Mouse (Mus musculus) heart, embryonic 14.5 days (tissue): ENCODE results near the gene Chst11. TPM values are rescaled to one million over a fixed set of nuclear protein-coding genes. Genes with fewer than 3 reads are reported as not detected.

Experiments used
- ATAC-seq: fragments of 200-750 bp; cut with Nextera tagmentation; 2 replicates; pipeline ENCODE4 v1.8.0; 2017; ENCODE audit warnings: low read depth, moderate TSS enrichment; ENCODE audit not compliant: insufficient number of reproducible peaks, insufficient read depth, low FRiP score
- H3K27ac ChIP-seq, 2 experiments: fragments of 200-500 bp in 1 of 2; fragments of 300-500 bp in 1 of 2; sonication (generic) in 1 of 2; replicated peaks in 1 of 2; 2 replicates each; pipeline ENCODE4 v1.5.1; 2012 to 2014; ENCODE audit warnings: low read depth in 2 of 2, low read length in 2 of 2, control low read depth in 1 of 2, mild to moderate bottlenecking in 1 of 2, mixed read lengths in 1 of 2; ENCODE audit not compliant: control insufficient read depth in 1 of 2, insufficient read depth in 1 of 2
- H3K27me3 ChIP-seq: fragments of 300-500 bp; sonication (generic); 2 replicates; pipeline ENCODE4 v1.6.1; 2014; ENCODE audit warnings: mild to moderate bottlenecking, low read length, control low read depth; ENCODE audit not compliant: control insufficient read depth, insufficient read depth
- H3K36me3 ChIP-seq: fragments of 300-500 bp; sonication (generic); 2 replicates; pipeline ENCODE4 v1.6.1; 2014; ENCODE audit warnings: mild to moderate bottlenecking, control low read depth, low read length, mixed read lengths; ENCODE audit not compliant: control insufficient read depth, insufficient read depth
- H3K4me1 ChIP-seq, 2 experiments: fragments of 200-500 bp in 1 of 2; fragments of 300-500 bp in 1 of 2; sonication (generic) in 1 of 2; 2 replicates each; pipeline ENCODE4 v1.6.1; 2012 to 2014; ENCODE audit warnings: low read length in 2 of 2, control low read depth in 1 of 2, mixed read lengths in 1 of 2; ENCODE audit not compliant: control insufficient read depth in 2 of 2, insufficient read depth in 2 of 2
- H3K4me2 ChIP-seq: fragments of 300-500 bp; sonication (generic); 2 replicates; pipeline ENCODE4 v1.6.1; 2014; ENCODE audit warnings: mild to moderate bottlenecking, low read length
- H3K4me3 ChIP-seq, 2 experiments: fragments of 200-500 bp in 1 of 2; fragments of 300-500 bp in 1 of 2; sonication (generic) in 1 of 2; 2 replicates each; pipeline ENCODE4 v1.5.1; 2012 to 2014; ENCODE audit warnings: low read length in 2 of 2, mild to moderate bottlenecking in 2 of 2, control low read depth in 1 of 2, low read depth in 1 of 2, moderate library complexity in 1 of 2; ENCODE audit not compliant: control insufficient read depth in 1 of 2, insufficient read depth in 1 of 2
- H3K9ac ChIP-seq: fragments of 300-500 bp; sonication (generic); 2 replicates; pipeline ENCODE4 v1.6.1; 2014; ENCODE audit warnings: mild to moderate bottlenecking, low read length
- H3K9me3 ChIP-seq: fragments of 300-500 bp; sonication (generic); 2 replicates; pipeline ENCODE4 v1.6.1; 2016; ENCODE audit warnings: low read length, control low read depth; ENCODE audit not compliant: control insufficient read depth
- WGBS: fragments of 180-500 bp; shearing (Covaris S2); extraction: QIAGEN DNeasy Blood & Tissue Kit; methylation state at CpG from one replicate; pipeline ENCODE4 v1.1.7; 2014; 5-methylcytosine and 5-hydroxymethylcytosine counted together
- polyA plus RNA-seq: library from polyadenylated mRNA; unstranded; fragments of >200 nt; fragmentation: Nextera tagmentation; extraction: Ambion mirVana; gene quantifications from 2 replicates; pipeline ENCODE4 v1.2.1, GENCODE M21; 2014

Chst11 gene
- polyA plus RNA-seq, 1 experiment from 2014 or later = 3.3 TPM

GRCm38 (mm10) chr10:83088826-83089225 lies 103.5 kb downstream of the Chst11 start:
- H3K9me3 ChIP-seq = no peaks in the 10 kb centered on the region
- ATAC-seq = no peak
- no peaks in the 10 kb centered on the region for H3K36me3 ChIP-seq
- H3K27me3 ChIP-seq = no peaks in the 10 kb centered on the region
- WGBS = 53% methylated on average over 2 of the region's 2 CpGs
- peaks cover 20 to 26% of the 10 kb centered on the region in 2 experiments for H3K4me1 ChIP-seq
- no peak overlapping the region for H3K9ac ChIP-seq
- H3K4me3 ChIP-seq = no peak overlapping the region
- H3K4me2 ChIP-seq = no peak overlapping the region
- H3K27ac ChIP-seq = 0 out of 4 replicates have a peak overlapping the region, but pooled peaks of 1 of the 2 experiments have one; percentile 1

- no peak overlapping the region for H3K4me2 ChIP-seq
- peaks cover 18 to 24% of the 10 kb centered on the region in 2 experiments for H3K4me1 ChIP-seq
- no peak overlapping the region for H3K9ac ChIP-seq
- no peaks in the 10 kb centered on the region for H3K27me3 ChIP-seq
- no peaks in the 10 kb centered on the region for H3K9me3 ChIP-seq
- no peak overlapping the region for H3K4me3 ChIP-seq
- no peak overlapping the region for H3K27ac ChIP-seq
- 82% methylated on average over 8 of the region's 8 CpGs for WGBS
- ATAC-seq = no peak
- no peaks in the 10 kb centered on the region for H3K36me3 ChIP-seq
Observed at GRCm38 (mm10) chr10:83090185-83090584, 104.9 kb downstream of the Chst11 start.

GRCm38 (mm10) chr10:83093705-83094104 lies 108.4 kb downstream of the Chst11 start:
- H3K4me2 ChIP-seq = no peak overlapping the region
- H3K4me3 ChIP-seq = no peak overlapping the region
- no peak overlapping the region for H3K9ac ChIP-seq
- no peaks in the 10 kb centered on the region for H3K27me3 ChIP-seq
- H3K9me3 ChIP-seq = no peaks in the 10 kb centered on the region
- H3K36me3 ChIP-seq = no peaks in the 10 kb centered on the region
- no peak overlapping the region; a peak in 1 of 4 replicates for H3K27ac ChIP-seq
- ATAC-seq = no peak
- peaks cover 15 to 20% of the 10 kb centered on the region in 2 experiments for H3K4me1 ChIP-seq
- WGBS = 73% methylated on average over 6 of the region's 6 CpGs

- WGBS = 74% methylated on average over 10 of the region's 10 CpGs
- peaks cover 13 to 17% of the 10 kb centered on the region in 2 experiments; a peak in 3 of 4 replicates for H3K4me1 ChIP-seq
- no peak overlapping the region for H3K9ac ChIP-seq
- no peak for ATAC-seq
- H3K4me2 ChIP-seq = no peak overlapping the region
- no peaks in the 10 kb centered on the region for H3K36me3 ChIP-seq
- H3K9me3 ChIP-seq = no peaks in the 10 kb centered on the region
- no peak overlapping the region for H3K4me3 ChIP-seq
- H3K27ac ChIP-seq = no peak overlapping the region
- no peaks in the 10 kb centered on the region for H3K27me3 ChIP-seq
Observed at GRCm38 (mm10) chr10:83094248-83094647, 109.0 kb downstream of the Chst11 start.

GRCm38 (mm10) chr10:83094821-83095725 lies 109.8 kb downstream of the Chst11 start:
- no peak overlapping the region for H3K9ac ChIP-seq

GRCm38 (mm10) chr10:83096257-83096656 lies 111.0 kb downstream of the Chst11 start:
- no peaks in the 10 kb centered on the region for H3K27me3 ChIP-seq
- H3K27ac ChIP-seq = no peak overlapping the region
- 83% methylated on average over 6 of the region's 6 CpGs for WGBS
- no peaks in the 10 kb centered on the region for H3K36me3 ChIP-seq
- H3K4me2 ChIP-seq = no peak overlapping the region
- peaks cover 15 to 22% of the 10 kb centered on the region in 2 experiments; a peak in 3 of 4 replicates for H3K4me1 ChIP-seq
- no peak overlapping the region for H3K4me3 ChIP-seq
- ATAC-seq = no peak
- no peak overlapping the region for H3K9ac ChIP-seq
- no peaks in the 10 kb centered on the region for H3K9me3 ChIP-seq

More at GRCm38 (mm10) chr10:83094821-83095725, 109.8 kb downstream of the Chst11 start:
- Histone ChIP-seq H3K4me2 (no peak overlapping the region), H3K27ac (no peak overlapping the region), H3K9me3 (no peaks in the 10 kb centered on the region), H3K27me3 (no peaks in the 10 kb centered on the region), H3K4me3 (no peak overlapping the region), H3K4me1 (peaks cover 13 to 17% of the 10 kb centered on the region in 2 experiments; a peak in 3 of 4 replicates), H3K36me3 (no peaks in the 10 kb centered on the region)
- ATAC-seq = no peak
- WGBS = 79% methylated on average over 16 of the region's 16 CpGs

GRCm38 (mm10) chr10:83098940-83099339 lies 113.6 kb downstream of the Chst11 start:
- Histone ChIP-seq H3K27ac (no peak overlapping the region), H3K9me3 (no peaks in the 10 kb centered on the region), H3K9ac (no peak overlapping the region), H3K36me3 (no peaks in the 10 kb centered on the region), H3K4me2 (no peak overlapping the region), H3K27me3 (no peaks in the 10 kb centered on the region), H3K4me3 (no peak overlapping the region), H3K4me1 (peaks cover 18 to 31% of the 10 kb centered on the region in 2 experiments)
- ATAC-seq = no peak
- 92% methylated on average over 10 of the region's 10 CpGs for WGBS
